Mouse (Mus musculus) thymus, adult 2 months (tissue): Measurements from ENCODE around the gene Eng.

Source experiments
- CTCF ChIP-seq: fragments of 200-500 bp; IDR thresholded peaks from 2 replicates; pipeline ENCODE4 v1.5.1; 2012; ENCODE audit warnings: mild to moderate bottlenecking, control low read depth, low read length, moderate library complexity, borderline replicate concordance; ENCODE audit not compliant: control insufficient read depth, poor library complexity, insufficient read depth; ENCODE audit errors: extremely low read depth
- POLR2A ChIP-seq: fragments of 200-500 bp; IDR thresholded peaks from 2 replicates; pipeline ENCODE4 v1.6.1; 2012; ENCODE audit warnings: mild to moderate bottlenecking, low read length, control low read depth, moderate library complexity; ENCODE audit not compliant: control insufficient read depth, poor library complexity, insufficient read depth; ENCODE audit errors: extremely low read depth

DNA sequence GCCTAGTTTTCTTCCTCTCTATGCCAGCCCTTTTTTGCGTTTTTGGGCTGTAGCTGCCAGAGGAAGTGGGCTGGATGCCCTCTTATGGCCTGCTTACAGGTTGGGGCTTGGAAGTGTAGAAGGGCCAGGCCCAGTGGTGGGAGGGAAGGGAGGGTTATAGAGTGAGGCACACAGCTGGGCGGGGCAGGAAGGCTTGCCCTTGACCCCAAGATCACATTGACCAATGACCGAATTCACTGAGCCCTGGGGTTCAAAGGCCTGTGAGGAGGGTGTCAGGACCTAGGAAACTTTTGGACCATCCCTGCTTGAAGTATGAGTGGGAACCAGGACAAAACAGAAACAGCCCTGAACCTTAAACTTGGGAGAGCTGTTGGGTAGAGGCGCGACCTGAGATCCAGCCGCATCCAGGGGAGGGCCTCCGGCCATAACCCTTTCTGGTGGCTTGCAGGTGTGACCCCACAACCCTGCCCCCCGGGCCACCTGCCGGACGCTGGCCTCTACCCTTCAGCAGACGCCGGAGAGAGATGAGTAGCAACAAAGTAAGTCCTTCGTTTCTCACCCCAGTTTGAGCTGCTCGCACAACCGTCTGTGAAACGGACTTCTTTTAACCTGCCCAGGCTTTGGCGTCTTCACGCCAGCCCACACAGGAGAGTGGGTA, 37.5 kb upstream of the Eng start:
- no peak for TF ChIP-seq CTCF
- no peak for TF ChIP-seq POLR2A
